Mouse (Mus musculus) retina, adult 2 months (tissue): ENCODE measurements around the gene Pdhb.
"Not testable (repeated sequence)": the region's sequence is repeated elsewhere in the genome, so short reads cannot be mapped to it uniquely, and the experiment has no call there.

Experiments used
- DNase-seq: peaks from one replicate; pipeline ENCODE4 v3.0.0-alpha.2; 2012; ENCODE audit warnings: low read depth, low spot score

The Pdhb gene

DNA sequence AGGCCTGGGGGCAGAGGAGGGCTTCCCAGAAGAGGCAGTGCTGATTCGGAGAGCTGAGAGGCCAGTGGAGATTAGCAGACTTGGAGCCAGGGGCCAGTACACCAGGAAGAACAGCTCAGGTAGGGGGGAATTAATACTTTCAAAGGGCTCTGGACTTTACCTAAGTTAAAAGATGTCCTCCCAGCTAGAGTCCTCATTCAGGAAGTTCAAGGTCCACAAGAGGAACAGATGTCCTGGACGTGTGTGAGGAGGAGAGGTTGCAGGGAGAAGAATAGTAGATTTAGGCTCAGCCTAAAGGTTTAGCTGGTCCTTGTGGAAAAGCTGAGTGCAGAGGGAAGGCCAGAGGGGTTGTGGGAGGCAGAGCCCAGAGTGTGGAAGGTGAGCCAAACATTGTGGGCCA is 38.6 kb downstream of the Pdhb start:
- DNase-seq, result no peak

DNA sequence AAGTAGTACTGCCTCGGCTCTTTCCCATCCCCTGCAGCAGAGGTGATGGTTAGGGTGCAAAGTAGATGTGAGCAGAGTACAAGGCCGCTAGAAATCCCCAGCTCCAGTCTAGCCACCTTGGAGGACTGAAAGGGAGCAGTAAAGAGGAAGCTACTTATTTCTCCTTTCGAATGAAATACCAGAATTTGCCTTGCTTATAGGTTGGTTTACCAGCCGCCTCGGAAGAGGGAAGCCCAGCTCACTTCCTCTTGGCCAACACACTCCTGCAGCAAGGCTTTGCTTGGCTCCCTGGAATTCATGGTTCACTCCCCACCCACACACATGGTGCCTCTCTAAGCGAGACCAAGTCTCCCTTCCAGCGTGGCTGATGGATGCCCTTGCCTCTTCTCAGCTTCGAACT is 40.0 kb downstream of the Pdhb start:
- no peak for DNase-seq

GRCm38 (mm10) chr14:8127971-8128370 is 44.9 kb downstream of the Pdhb start:
- no peak for DNase-seq

- DNase-seq, result no peak
Observed at GRCm38 (mm10) chr14:8124046-8124881, 48.6 kb downstream of the Pdhb start.

GRCm38 (mm10) chr14:8123611-8124010 is 49.2 kb downstream of the Pdhb start:
- DNase-seq, result not testable (repeated sequence)

DNA sequence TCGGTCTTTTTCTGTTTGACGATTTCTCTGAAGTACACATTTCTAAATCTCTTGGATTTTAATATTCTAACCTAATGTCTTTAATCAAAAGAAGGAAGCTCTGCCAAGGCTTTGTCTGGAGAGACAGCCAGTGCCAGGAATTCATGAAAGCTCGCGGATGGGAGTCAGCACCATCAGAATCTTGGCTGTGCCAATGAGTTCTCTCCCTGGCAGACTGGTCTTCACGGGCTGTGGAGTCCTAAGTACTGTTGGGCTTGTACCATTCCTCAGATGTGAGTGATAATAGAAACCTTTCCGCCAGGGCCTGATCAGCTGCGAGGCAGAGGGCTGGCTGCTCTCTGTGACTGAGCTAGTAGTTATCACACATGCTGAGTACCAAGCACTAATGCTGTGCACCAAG is 49.7 kb downstream of the Pdhb start:
- no peak for DNase-seq

GRCm38 (mm10) chr14:8119904-8120303 is 52.9 kb downstream of the Pdhb start:
- no peak for DNase-seq

GRCm38 (mm10) chr14:8119454-8119853 is 53.4 kb downstream of the Pdhb start:
- DNase-seq, result no peak

GRCm38 (mm10) chr14:8117371-8117770 is 55.5 kb downstream of the Pdhb start:
- DNase-seq, result no peak
